Comparison of ENCODE assay signal across 19 mouse cellular contexts in genomic region chr6:113838493-113838892, GRCm38 (mm10).
A peak's percentile ranks its signal among the peaks of the same experiment; 100 is the strongest.
DNase-seq lines count a peak whose midpoint lies in the region; TF ChIP-seq lines count a peak whose summit lies in the region.
"Had no signal": no experiment of that assay in that cellular context is flagged by ENCODE, and none has a peak within 500 bp of the region (broad histone marks: within the 10 kb centered on the region; RNA-seq: fewer than 3 reads in every experiment).

No protein-coding gene starts in this region.

- no peak for TF ChIP-seq POLR2A in testis, adult 2 months (IDR thresholded peaks at IDR 0.05; ENCODE audit: control insufficient read depth, low read depth, low read length)

- H3K4me3 ChIP-seq in left cerebral cortex, adult 2 months, result no peak overlapping the region
- H3K4me3 ChIP-seq in testis, adult 2 months (ENCODE audit: control insufficient read depth, low read depth, low read length), result no peak overlapping the region
- H3K4me3 ChIP-seq: gastrocnemius, adult 2 months; hindbrain, embryonic 12.5 days; intestine, embryonic 15.5 days; limb, embryonic 13.5 days; midbrain, embryonic 13.5 days had no signal

- DNase-seq in embryo, embryonic 10 days (ENCODE audit: low spot score), result peak; percentile 10
- no peak for DNase-seq in embryo, embryonic 9.5 days (ENCODE audit: extremely low spot score)
- no peak for DNase-seq in left cerebral cortex, adult 2 months (ENCODE audit: extremely low spot score in 1 of 2, low spot score in 2 of 2)
- no peak for DNase-seq in left cerebral cortex, postnatal 4 days
- no peak for DNase-seq in testis, postnatal 10 days (ENCODE audit: low spot score)
- DNase-seq in adrenal gland, postnatal 4 days (ENCODE audit: low spot score in 2 of 2), result no peak
- no peak for DNase-seq in urinary bladder, postnatal 25 days (ENCODE audit: low spot score)
- DNase-seq: cerebellum, adult 11 months; gastrocnemius, adult 2 months; heart, adult 11 months; kidney, postnatal 25 days; lung, postnatal 4 days; right cerebral cortex, postnatal 14 days had no signal

- H3K27ac ChIP-seq in left cerebral cortex, adult 2 months, result no peak overlapping the region
- H3K27ac ChIP-seq in testis, adult 2 months (ENCODE audit: control insufficient read depth, insufficient read depth, low read depth, low read length), result no peak overlapping the region
- H3K27ac ChIP-seq: gastrocnemius, adult 2 months; hindbrain, embryonic 12.5 days; intestine, embryonic 15.5 days; limb, embryonic 13.5 days; midbrain, embryonic 13.5 days had no signal

- no peaks in the 10 kb centered on the region for H3K4me1 ChIP-seq in testis, adult 2 months (ENCODE audit: control insufficient read depth, insufficient read depth, low read length)
- H3K4me1 ChIP-seq: intestine, embryonic 15.5 days; limb, embryonic 13.5 days; midbrain, embryonic 13.5 days had no signal

- intact Hi-C loops in left cerebral cortex, adult 2 months (cut with DNase I), result no loop called here
- intact Hi-C loops in left cerebral cortex, postnatal 4 days (cut with DNase I), result no loop called here

- no peaks in the 10 kb centered on the region for H3K36me3 ChIP-seq in testis, adult 2 months (ENCODE audit: control insufficient read depth, insufficient read depth, low read length)
- H3K36me3 ChIP-seq: hindbrain, embryonic 12.5 days; intestine, embryonic 15.5 days; limb, embryonic 13.5 days had no signal

- H3K27me3 ChIP-seq in testis, adult 2 months (ENCODE audit: control insufficient read depth, insufficient read depth, low read length), result no peaks in the 10 kb centered on the region
- H3K27me3 ChIP-seq: hindbrain, embryonic 12.5 days; intestine, embryonic 15.5 days; limb, embryonic 13.5 days; Patski had no signal

- peak; percentile 31 for TF ChIP-seq CTCF in left cerebral cortex, adult 2 months (IDR thresholded peaks at IDR 0.05)
- TF ChIP-seq CTCF in testis, adult 2 months (IDR thresholded peaks at IDR 0.05; ENCODE audit: control insufficient read depth, insufficient read depth, insufficient replicate concordance, low read depth, low read length), result peak; percentile 19; the same call in 1 of the 2 replicates
